Mouse (Mus musculus) kidney, adult 2 months (tissue): ENCODE data around the gene Atp5l. TPM values are rescaled to one million over a fixed set of nuclear protein-coding genes. Genes with fewer than 3 reads are reported as not detected.

Source experiments
- DNase-seq: peaks from one replicate; pipeline ENCODE4 v3.0.0; 2021
- H3K27ac ChIP-seq: fragments of 200-500 bp; 2 replicates; pipeline ENCODE4 v1.5.1; 2012; ENCODE audit warnings: low read depth, low read length, control low read depth, inconsistent platforms; ENCODE audit not compliant: insufficient read depth
- H3K27me3 ChIP-seq: fragments of 200-500 bp; replicated peaks from 2 replicates; pipeline ENCODE4 v1.6.1; 2012; ENCODE audit warnings: mild to moderate bottlenecking, moderate library complexity, low read length, inconsistent platforms; ENCODE audit not compliant: control insufficient read depth, insufficient read depth
- H3K36me3 ChIP-seq: fragments of 200-500 bp; 2 replicates; pipeline ENCODE4 v1.6.1; 2012; ENCODE audit warnings: mild to moderate bottlenecking, moderate library complexity, low read length, inconsistent platforms; ENCODE audit not compliant: control insufficient read depth, insufficient read depth
- H3K4me1 ChIP-seq: fragments of 200-500 bp; 2 replicates; pipeline ENCODE4 v1.6.1; 2011; ENCODE audit warnings: low read length; ENCODE audit not compliant: control insufficient read depth, insufficient read depth
- H3K4me3 ChIP-seq: fragments of 200-500 bp; 2 replicates; pipeline ENCODE4 v1.5.1; 2011; ENCODE audit warnings: mild to moderate bottlenecking, low read depth, low read length, control low read depth; ENCODE audit not compliant: insufficient read depth
- CTCF ChIP-seq: fragments of 200-500 bp; conservative IDR thresholded peaks from 2 replicates; pipeline ENCODE4 v1.5.1; 2011; ENCODE audit warnings: low read depth, mild to moderate bottlenecking, control low read depth, low read length, moderate library complexity, mixed read lengths; ENCODE audit not compliant: insufficient read depth, insufficient read length
- POLR2A ChIP-seq: fragments of 200-500 bp; IDR thresholded peaks from one replicate; pipeline ENCODE4 v1.6.1; 2011; ENCODE audit warnings: low read depth, low read length, control low read depth
- WGBS: fragments of 180-500 bp; shearing (Covaris S2); methylation state at CpG from one replicate; pipeline ENCODE4 v1.1.7; 2018; 5-methylcytosine and 5-hydroxymethylcytosine counted together
- polyA plus RNA-seq: library from polyadenylated mRNA; depleted of rRNA; stranded (reverse); fragments of >200 nt; gene quantifications from 2 replicates; pipeline ENCODE4 v1.2.3, GENCODE M21; 2012

Atp5l gene
- polyA plus RNA-seq, 1 experiment = 924 TPM

DNA sequence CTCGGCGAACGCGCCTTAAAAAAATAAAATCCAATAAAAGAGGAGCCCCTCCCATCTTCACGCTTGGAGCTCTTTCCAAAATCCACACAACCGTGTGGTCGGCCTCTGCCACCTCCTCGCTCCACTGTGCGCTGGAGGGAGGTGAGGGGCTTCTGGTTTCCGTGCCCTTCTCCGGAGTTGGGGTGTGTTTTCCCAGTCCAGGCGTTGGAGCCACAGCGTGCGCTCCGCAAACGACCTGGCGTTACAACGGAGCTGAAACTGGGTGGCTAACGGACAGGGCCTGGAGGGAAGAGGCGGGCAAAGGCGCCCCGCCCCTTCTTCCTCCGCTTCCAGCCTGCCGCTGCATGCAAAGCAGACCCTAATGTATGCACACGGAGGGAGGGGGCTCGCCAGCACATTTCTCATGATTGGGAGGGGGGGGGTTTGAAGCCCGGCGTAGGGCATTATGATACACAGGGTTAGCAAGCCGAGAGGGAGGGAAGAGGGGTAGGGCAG lies 38.6 kb downstream of the Atp5l start:
- Histone ChIP-seq H3K27me3 (no peaks in the 10 kb centered on the region), H3K27ac (peak overlapping the region; percentile 87), H3K4me1 (peaks cover 10% of the 10 kb centered on the region), H3K4me3 (peak overlapping the region; percentile 93), H3K36me3 (no peaks in the 10 kb centered on the region)
- TF ChIP-seq CTCF = no peak
- peak; percentile 50 for TF ChIP-seq POLR2A
- under 1% methylated on average over 28 of the region's 29 CpGs for WGBS
- DNase-seq = peak; percentile 84

DNA sequence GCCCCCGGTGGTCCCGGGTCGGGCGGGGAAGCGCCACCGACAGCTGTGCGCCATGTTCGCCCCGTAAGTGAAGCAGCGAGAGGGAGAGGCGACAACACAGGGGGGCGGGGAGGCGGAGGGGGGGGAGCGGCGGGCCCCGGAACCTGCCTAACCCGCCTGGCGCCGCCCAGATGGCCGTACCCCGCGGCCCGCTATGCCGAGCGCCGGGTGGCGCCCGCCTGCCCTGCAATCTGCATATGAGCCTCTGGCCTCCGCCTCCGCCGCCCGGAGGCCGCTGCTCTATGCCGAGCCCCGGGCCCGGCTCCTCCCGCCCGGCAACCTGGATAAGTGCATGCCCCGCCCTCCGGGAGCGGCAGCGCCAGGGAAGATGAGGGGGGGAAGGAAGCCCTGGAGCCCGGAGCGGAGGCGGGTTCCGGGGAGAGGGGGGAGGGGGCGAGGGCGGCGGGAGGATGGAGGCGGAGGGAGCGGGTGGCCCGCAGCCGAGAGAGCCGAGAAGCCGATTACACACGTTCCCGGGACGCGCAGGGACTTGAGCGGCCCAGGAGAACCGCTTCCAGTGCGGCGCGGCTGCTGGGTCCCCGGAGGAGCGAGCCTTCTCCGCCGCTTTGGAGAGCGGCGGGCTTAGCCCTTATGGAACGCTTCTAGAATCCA lies 39.2 kb downstream of the Atp5l start, which contains the start of gene Kmt2a:
Gene Kmt2a (minus strand): TSS at position 76 of the 651 bp plus-strand sequence.
- no peak for TF ChIP-seq CTCF
- peak; percentile 26 for TF ChIP-seq POLR2A
- peaks cover 12% of the 10 kb centered on the region for H3K4me1 ChIP-seq
- WGBS = 1% methylated on average over 56 of the region's 71 CpGs
- DNase-seq = peak; percentile 99
- H3K27me3 ChIP-seq = no peaks in the 10 kb centered on the region
- H3K27ac ChIP-seq = peak within 1 kb of the TSS; percentile 87
- H3K36me3 ChIP-seq = no peaks in the 10 kb centered on the region
- H3K4me3 ChIP-seq = peak within 1 kb of the TSS; percentile 93

DNA sequence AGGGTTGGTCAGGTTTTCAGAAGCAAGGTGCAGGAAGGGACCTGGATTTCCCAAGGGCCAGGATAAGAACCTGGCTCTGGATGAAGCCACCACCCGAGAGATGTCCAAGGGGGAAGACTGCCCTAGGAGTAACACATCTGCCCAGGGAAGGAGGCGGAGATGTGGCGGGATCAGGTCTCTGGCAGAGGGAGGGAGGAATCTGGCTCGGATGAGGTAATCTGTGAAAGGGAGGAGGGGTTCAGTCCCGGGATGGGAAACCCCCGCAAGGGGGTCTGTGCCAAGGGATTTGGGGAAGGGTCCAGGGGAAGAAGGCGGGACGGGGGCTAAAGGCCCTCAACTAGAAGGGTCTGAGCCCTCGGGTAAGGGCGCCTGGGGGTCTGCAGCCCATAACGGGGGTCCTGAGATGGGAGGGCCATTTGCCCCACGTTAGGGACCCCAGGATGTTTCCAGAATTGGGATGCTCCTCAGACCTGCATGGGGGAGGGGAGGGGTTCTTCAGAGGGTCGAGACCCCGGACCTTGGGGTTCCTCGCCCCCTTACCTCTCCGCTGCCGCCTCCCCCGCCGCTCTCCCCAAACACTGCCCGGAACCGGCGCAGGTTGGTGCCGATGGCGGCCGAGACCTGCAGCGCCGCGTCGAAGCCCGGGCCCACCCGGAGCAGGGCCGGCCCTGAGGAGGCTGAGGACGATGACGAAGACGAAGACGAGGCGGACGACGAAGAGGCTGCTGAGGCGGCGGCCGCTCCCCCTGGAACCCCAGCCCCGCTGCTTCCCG lies 40.0 kb downstream of the Atp5l start:
- Histone ChIP-seq H3K36me3 (no peaks in the 10 kb centered on the region), H3K27me3 (no peaks in the 10 kb centered on the region), H3K4me3 (peak overlapping the region; percentile 90), H3K4me1 (peaks cover 15% of the 10 kb centered on the region), H3K27ac (no peak overlapping the region)
- TF ChIP-seq CTCF (no peak), POLR2A (no peak)
- WGBS = under 1% methylated on average over 44 of the region's 44 CpGs
- no peak for DNase-seq

DNA sequence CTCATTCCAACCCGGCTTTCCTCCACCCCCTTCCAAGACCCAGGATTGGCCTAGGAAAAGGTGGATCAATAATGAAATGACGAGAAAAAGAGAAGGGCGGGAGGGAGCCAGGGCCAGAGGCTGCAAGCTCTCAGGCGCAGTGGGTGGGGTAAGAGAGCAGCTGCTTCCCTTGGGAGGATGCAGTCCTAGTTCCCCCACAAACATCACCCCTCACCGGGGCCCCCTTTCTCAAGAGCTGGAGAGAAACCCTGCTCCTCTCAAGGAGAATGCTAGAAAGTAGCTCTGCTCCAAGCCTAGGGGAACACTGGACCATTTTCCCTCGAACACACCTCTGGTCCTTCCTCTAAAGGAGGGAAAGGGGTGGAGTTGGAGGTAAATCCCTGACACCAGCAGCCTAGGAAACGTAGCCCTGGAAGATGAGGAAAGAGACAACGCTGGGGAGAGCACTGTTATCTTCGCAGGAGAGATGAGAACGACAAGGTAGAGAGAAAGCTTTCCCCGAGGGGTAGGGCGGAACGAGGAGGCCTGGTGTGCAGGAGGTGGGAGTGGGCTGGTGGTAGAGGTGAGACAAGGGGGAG lies 40.8 kb downstream of the Atp5l start:
- H3K27me3 ChIP-seq = no peaks in the 10 kb centered on the region
- DNase-seq = no peak
- TF ChIP-seq CTCF (no peak), POLR2A (no peak)
- WGBS = 1% methylated on average over 13 of the region's 13 CpGs
- no peak overlapping the region for H3K27ac ChIP-seq
- no peaks in the 10 kb centered on the region for H3K36me3 ChIP-seq
- peak overlapping the region; percentile 90 for H3K4me3 ChIP-seq
- H3K4me1 ChIP-seq = peaks cover 20% of the 10 kb centered on the region

DNA sequence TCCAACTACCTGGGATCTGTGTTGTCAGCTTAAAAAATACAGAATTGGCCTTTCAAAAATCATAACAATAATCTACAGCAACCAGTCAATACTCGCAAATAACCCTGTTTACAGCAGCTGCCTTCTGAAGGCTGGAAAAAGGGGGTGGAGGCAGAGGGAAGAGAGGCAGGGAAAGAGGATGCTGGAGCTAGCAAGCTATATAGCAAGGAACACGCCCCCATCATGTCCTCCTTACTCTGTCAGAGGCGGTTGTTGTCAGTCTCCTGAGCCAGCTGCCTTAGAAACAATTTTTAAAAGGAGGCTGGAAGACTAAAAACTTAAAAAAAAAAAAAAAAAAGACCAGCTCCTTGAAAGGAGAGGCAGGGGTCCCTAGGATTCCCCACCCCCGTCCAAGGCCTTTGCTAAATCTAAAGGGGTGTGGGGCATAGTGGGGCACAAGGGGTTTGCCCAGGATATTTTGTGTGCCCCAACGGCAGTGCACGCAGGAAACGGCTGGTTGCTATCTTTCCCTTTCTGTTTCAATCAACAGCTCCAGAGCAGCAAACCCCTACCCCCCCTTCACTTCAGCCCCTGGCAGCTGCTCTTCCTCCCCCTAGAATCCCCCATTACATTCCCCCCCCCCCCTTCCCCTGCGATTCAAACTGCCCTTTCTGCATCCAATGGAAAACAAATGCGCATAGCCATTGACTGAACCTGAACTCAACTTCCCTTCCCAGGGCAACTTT lies 41.6 kb downstream of the Atp5l start:
- H3K27ac ChIP-seq = no peak overlapping the region
- H3K4me3 ChIP-seq = no peak overlapping the region
- H3K36me3 ChIP-seq = no peaks in the 10 kb centered on the region
- DNase-seq = no peak
- TF ChIP-seq POLR2A = no peak
- TF ChIP-seq CTCF = no peak
- WGBS = 26% methylated on average over 9 of the region's 9 CpGs
- no peaks in the 10 kb centered on the region for H3K27me3 ChIP-seq
- peaks cover 23% of the 10 kb centered on the region for H3K4me1 ChIP-seq

DNA sequence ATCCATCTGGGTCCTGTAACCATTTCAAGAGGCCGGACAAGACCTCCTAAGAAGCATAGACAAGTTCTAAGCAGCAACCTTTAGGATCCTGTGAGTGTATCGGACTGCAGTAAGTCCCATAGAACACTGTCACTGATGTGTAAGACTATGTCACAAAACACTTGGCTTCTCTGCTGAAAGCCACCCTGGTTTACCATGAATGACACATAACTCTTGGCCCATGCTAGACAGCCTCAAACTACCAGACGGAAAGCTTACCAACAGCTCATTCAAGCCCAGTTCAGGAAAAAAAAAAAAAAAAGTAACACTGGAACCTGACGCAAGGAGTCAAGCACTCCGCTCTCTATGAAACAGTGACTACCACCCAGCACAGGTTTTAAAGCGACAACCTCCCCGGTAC lies 42.9 kb downstream of the Atp5l start:
- no peak overlapping the region for H3K27ac ChIP-seq
- peaks cover 23% of the 10 kb centered on the region for H3K4me1 ChIP-seq
- WGBS = 88% methylated on average over 7 of the region's 7 CpGs
- TF ChIP-seq CTCF (no peak), POLR2A (no peak)
- no peak overlapping the region for H3K4me3 ChIP-seq
- no peaks in the 10 kb centered on the region for H3K36me3 ChIP-seq
- DNase-seq = no peak
- no peaks in the 10 kb centered on the region for H3K27me3 ChIP-seq
